Mouse (Mus musculus) thymus, postnatal 10 days (tissue): ENCODE measurements at regions not wholly inside any gene's neighbourhood (a gene's known extent, or its start where the extent isn't known, plus 50 kb on each side); places are given as distances from the start of the nearest gene placed in this dataset.

ENCODE experiments used
- DNase-seq, 2 experiments: peaks; one replicate each; pipeline ENCODE4 v3.0.0; 2021; ENCODE audit warnings: low spot score in 2 of 2

GRCm38 (mm10) chr8:126538136-126538535, 55.6 kb downstream of the Irf2bp2 start:
- no peak for DNase-seq

- DNase-seq: no peak
These were observed 56.7 kb downstream of the Irf2bp2 start for GRCm38 (mm10) chr8:126536928-126537618.

- peak; percentile 12 to 35 for DNase-seq
These were observed 57.5 kb downstream of the Irf2bp2 start for GRCm38 (mm10) chr8:126536132-126536927.

- DNase-seq: no peak
These were observed 57.6 kb upstream of the Tarbp1 start for GRCm38 (mm10) chr8:126532284-126532974.

GRCm38 (mm10) chr8:126531459-126531858, 56.6 kb upstream of the Tarbp1 start:
- DNase-seq: no peak

- DNase-seq: no peak
These were observed 54.5 kb upstream of the Tarbp1 start for GRCm38 (mm10) chr8:126529409-126529808.

GRCm38 (mm10) chr8:126528434-126529080, 53.7 kb upstream of the Tarbp1 start:
- no peak for DNase-seq

- no peak for DNase-seq
These were observed 52.2 kb upstream of the Tarbp1 start for GRCm38 (mm10) chr8:126526864-126527571.

- DNase-seq: no peak
These were observed 50.7 kb upstream of the Tarbp1 start for GRCm38 (mm10) chr8:126525575-126525974.
